Mouse (Mus musculus) thymus, postnatal 4 days (tissue): ENCODE measurements at regions not wholly inside any gene's neighbourhood (a gene's known extent, or its start where the extent isn't known, plus 50 kb on each side); places are given as distances from the start of the nearest gene placed in this dataset.
"Not testable (repeated sequence)": the region's sequence is repeated elsewhere in the genome, so short reads cannot be mapped to it uniquely, and the experiment has no call there.

Source experiments
- DNase-seq: peaks from one replicate; pipeline ENCODE4 v3.0.0; 2021

GRCm38 (mm10) chr13:72184116-72184845 lies 220.8 kb upstream of the Irx1 start:
- no peak for DNase-seq

- no peak for DNase-seq
Observed at GRCm38 (mm10) chr13:72184846-72185118, 221.3 kb upstream of the Irx1 start.

- DNase-seq, result no peak
Observed at GRCm38 (mm10) chr13:72195881-72196280, 232.4 kb upstream of the Irx1 start.

GRCm38 (mm10) chr13:72198341-72199105 lies 235.0 kb upstream of the Irx1 start:
- DNase-seq, result no peak

- no peak for DNase-seq
Observed at GRCm38 (mm10) chr13:72209518-72209917, 246.0 kb upstream of the Irx1 start.

GRCm38 (mm10) chr13:72209946-72210456 lies 246.5 kb upstream of the Irx1 start:
- no peak for DNase-seq

- no peak for DNase-seq
Observed at GRCm38 (mm10) chr13:72210474-72211309, 247.2 kb upstream of the Irx1 start.

- DNase-seq, result no peak
Observed at GRCm38 (mm10) chr13:72211716-72212115, 248.2 kb upstream of the Irx1 start.

GRCm38 (mm10) chr13:72212747-72213146 lies 249.2 kb upstream of the Irx1 start:
- no peak for DNase-seq

- DNase-seq, result no peak
Observed at GRCm38 (mm10) chr13:72219329-72219728, 255.8 kb upstream of the Irx1 start.

- DNase-seq, result no peak
Observed at GRCm38 (mm10) chr13:72227102-72227501, 263.6 kb upstream of the Irx1 start.

- DNase-seq, result no peak
Observed at GRCm38 (mm10) chr13:72231032-72231591, 267.6 kb upstream of the Irx1 start.

GRCm38 (mm10) chr13:72232080-72232479 lies 268.6 kb upstream of the Irx1 start:
- DNase-seq, result no peak

- DNase-seq, result no peak
Observed at GRCm38 (mm10) chr13:72241919-72242318, 278.4 kb upstream of the Irx1 start.

- DNase-seq, result no peak
Observed at GRCm38 (mm10) chr13:72250419-72250818, 286.9 kb upstream of the Irx1 start.

- DNase-seq, result not testable (repeated sequence)
Observed at GRCm38 (mm10) chr13:72253242-72253641, 289.7 kb upstream of the Irx1 start.

- DNase-seq, result no peak
Observed at GRCm38 (mm10) chr13:72258794-72259193, 295.3 kb upstream of the Irx1 start.

- no peak for DNase-seq
Observed at GRCm38 (mm10) chr13:72264416-72264815, 300.9 kb upstream of the Irx1 start.

- no peak for DNase-seq
Observed at GRCm38 (mm10) chr13:72265116-72265515, 301.6 kb upstream of the Irx1 start.

GRCm38 (mm10) chr13:72265650-72266049 lies 302.1 kb upstream of the Irx1 start:
- DNase-seq, result no peak

- DNase-seq, result no peak
Observed at GRCm38 (mm10) chr13:72266174-72266768, 302.7 kb upstream of the Irx1 start.

- DNase-seq, result no peak
Observed at GRCm38 (mm10) chr13:72280343-72280742, 316.8 kb upstream of the Irx1 start.

GRCm38 (mm10) chr13:72280871-72281270 lies 317.3 kb upstream of the Irx1 start:
- no peak for DNase-seq
